Comparison of ENCODE assay signal across 11 mouse cellular contexts in the genomic region with DNA sequence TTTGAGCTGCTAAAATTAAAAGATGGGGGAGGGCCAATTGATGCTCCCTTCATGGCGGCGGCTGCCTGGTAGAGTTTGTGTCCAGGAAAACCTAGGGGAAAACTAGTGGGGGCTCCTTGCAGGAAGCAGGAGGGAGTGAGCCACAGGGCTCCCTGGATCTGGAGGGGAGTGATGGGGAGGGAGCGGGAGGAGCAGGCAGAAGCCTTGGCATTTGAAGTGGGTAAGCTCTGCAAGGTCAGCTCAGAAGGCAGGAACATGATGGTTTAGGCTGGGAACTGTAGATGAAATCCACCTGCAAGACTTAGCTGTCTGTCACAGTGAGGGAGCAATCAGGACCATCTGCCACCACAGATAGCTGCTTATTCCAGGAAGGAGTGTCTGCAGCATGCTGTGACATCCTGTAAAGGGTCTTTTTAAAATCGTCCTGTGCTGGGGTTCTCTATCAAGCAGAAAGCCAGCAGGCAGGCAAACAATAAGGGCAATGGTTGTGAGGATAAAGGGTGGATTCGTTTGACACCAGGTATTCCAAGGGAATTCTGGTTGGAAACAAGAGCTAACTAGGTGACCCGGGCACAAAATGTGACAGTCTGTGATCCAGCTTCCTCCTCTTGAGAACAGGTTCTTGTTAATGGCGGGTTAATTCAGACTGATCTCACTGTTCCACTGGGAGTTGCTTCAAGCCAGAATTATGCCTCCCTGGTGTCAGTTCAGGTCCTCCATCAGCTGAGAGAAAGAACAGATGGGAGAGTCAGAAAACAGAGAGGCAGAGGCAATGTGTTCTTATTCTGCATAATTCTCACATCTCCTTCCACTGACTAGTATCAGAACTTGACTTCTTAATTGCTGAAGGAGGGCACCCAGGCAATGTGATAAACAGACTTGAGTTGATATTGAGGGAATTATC. TPM values are rescaled to one million over a fixed set of nuclear protein-coding genes. Genes with fewer than 3 reads are reported as not detected.
DNase-seq lines count a peak whose midpoint lies in the region; ATAC-seq and TF ChIP-seq lines count a peak whose summit lies in the region.
"Had no signal": no experiment of that assay in that cellular context is flagged by ENCODE, and none has a peak within 500 bp of the region (broad histone marks: within the 10 kb centered on the region; RNA-seq: fewer than 3 reads in every experiment).

No protein-coding gene starts in this region.

- no peaks in the 10 kb centered on the region for H3K4me1 ChIP-seq in embryonic facial prominence, embryonic 15.5 days
- no peaks in the 10 kb centered on the region for H3K4me1 ChIP-seq in kidney, embryonic 15.5 days
- H3K4me1 ChIP-seq: lung, embryonic 15.5 days had no signal

- no peaks in the 10 kb centered on the region for H3K9me3 ChIP-seq in embryonic facial prominence, embryonic 15.5 days (replicated peaks)
- no peaks in the 10 kb centered on the region for H3K9me3 ChIP-seq in kidney, embryonic 15.5 days (replicated peaks)
- H3K9me3 ChIP-seq: lung, embryonic 15.5 days had no signal

- no peaks in the 10 kb centered on the region for H3K36me3 ChIP-seq in embryonic facial prominence, embryonic 15.5 days
- no peaks in the 10 kb centered on the region for H3K36me3 ChIP-seq in kidney, embryonic 15.5 days
- H3K36me3 ChIP-seq: lung, embryonic 15.5 days had no signal

- H3K27ac ChIP-seq in embryonic facial prominence, embryonic 15.5 days (replicated peaks), result peak overlapping the region; percentile 35
- H3K27ac ChIP-seq in layer of hippocampus, adult 2 months, result peak overlapping the region; percentile 89
- no peak overlapping the region for H3K27ac ChIP-seq in kidney, embryonic 15.5 days
- H3K27ac ChIP-seq: lung, embryonic 15.5 days had no signal

- ATAC-seq in embryonic facial prominence, embryonic 15.5 days (ENCODE audit: insufficient number of reproducible peaks, low FRiP score, low TSS enrichment, low read depth), result no peak
- no peak for ATAC-seq in kidney, embryonic 15.5 days (replicated peaks; ENCODE audit: low FRiP score)

- no peak overlapping the region for H3K4me2 ChIP-seq in embryonic facial prominence, embryonic 15.5 days (replicated peaks)
- H3K4me2 ChIP-seq in kidney, embryonic 15.5 days, result no peak overlapping the region
- H3K4me2 ChIP-seq: lung, embryonic 15.5 days had no signal

- no peak overlapping the region for H3K9ac ChIP-seq in embryonic facial prominence, embryonic 15.5 days
- no peak overlapping the region for H3K9ac ChIP-seq in kidney, embryonic 15.5 days
- H3K9ac ChIP-seq: lung, embryonic 15.5 days had no signal

- DNase-seq in retina, postnatal 1 day, result peak; percentile 27
- DNase-seq in retina, embryonic 14.5 days (ENCODE audit: low spot score), result no peak
- DNase-seq in layer of hippocampus, adult 2 months (ENCODE audit: low spot score in 2 of 2), result peak; percentile 32 to 54
- no peak for DNase-seq in lung, postnatal 36 days
- no peak for DNase-seq in right cerebral cortex, adult 18-20 months
- DNase-seq in lung, adult 18-20 months, result no peak
- DNase-seq: heart, postnatal 10 days had no signal

- H3K27me3 ChIP-seq in embryonic facial prominence, embryonic 15.5 days, result no peaks in the 10 kb centered on the region
- H3K27me3 ChIP-seq in kidney, embryonic 15.5 days, result no peaks in the 10 kb centered on the region
- H3K27me3 ChIP-seq: lung, embryonic 15.5 days had no signal

- no peak for TF ChIP-seq CTCF in layer of hippocampus, adult 2 months (conservative IDR thresholded peaks at IDR 0.05)

- WGBS in embryonic facial prominence, embryonic 15.5 days, result 28% methylated on average over 7 of the region's 7 CpGs
- WGBS in kidney, embryonic 15.5 days, result 33% methylated on average over 7 of the region's 7 CpGs

- H3K4me3 ChIP-seq in embryonic facial prominence, embryonic 15.5 days (replicated peaks), result no peak overlapping the region
- H3K4me3 ChIP-seq in layer of hippocampus, adult 2 months, result no peak overlapping the region
- no peak overlapping the region for H3K4me3 ChIP-seq in kidney, embryonic 15.5 days (replicated peaks)
- H3K4me3 ChIP-seq: erythroblast, embryonic 14.5 days; lung, embryonic 15.5 days had no signal

RNA-seq across cellular contexts. Expression of a gene that starts 46.9 kb away (rescaled TPM):
- 0.07 TPM in 1 of 2 replicates, not detected in the other for polyA plus RNA-seq in embryonic facial prominence, embryonic 15.5 days (2015; fragmentation: Nextera tagmentation; extraction: Ambion mirVana)
- not detected for total RNA-seq in layer of hippocampus, adult 2 months (2021)
- 0.08 and 0.17 TPM in 2 replicates for polyA plus RNA-seq in kidney, embryonic 15.5 days (2015; fragmentation: Nextera tagmentation; extraction: Ambion mirVana)
- total RNA-seq: heart, postnatal 10 days had no signal
- polyA plus RNA-seq: erythroblast, embryonic 14.5 days had no signal

Comparison
In these comparisons a context has a peak if more than half of its experiments do, and no peak if none do; other contexts are left out.
1. DNase-seq: peak in retina, postnatal 1 day (single experiment) and layer of hippocampus, adult 2 months (2 of 2); none in retina, embryonic 14.5 days (single experiment), lung, postnatal 36 days (single experiment), right cerebral cortex, adult 18-20 months (single experiment) and lung, adult 18-20 months (0 of 2).